Mouse (Mus musculus): ENCODE measurements around the gene Scaf4. TPM values are rescaled to one million over a fixed set of nuclear protein-coding genes. Genes with fewer than 3 reads are reported as not detected.

Scaf4 gene
- polyA plus RNA-seq, 1 experiment from 2014 or later, result 39.8 TPM

Other genes starting within 250 kb of the Scaf4 start
- gene Tiam1, start 140.7 kb downstream of the Scaf4 start, polyA plus RNA-seq (2016; fragmentation: Nextera tagmentation; extraction: Ambion mirVana), result 21.7 and 23.8 TPM in 2 replicates
- gene Sod1, start 63.7 kb downstream of the Scaf4 start, polyA plus RNA-seq (2016; fragmentation: Nextera tagmentation; extraction: Ambion mirVana), result 759 and 804 TPM in 2 replicates
- gene Hunk, start 101.5 kb upstream of the Scaf4 start, polyA plus RNA-seq (2016; fragmentation: Nextera tagmentation; extraction: Ambion mirVana), result 15.0 and 15.7 TPM in 2 replicates

Data from midbrain, embryonic 12.5 days (tissue).